Mouse (Mus musculus) embryonic fibroblast, embryonic 13.5 days (primary cell): ENCODE measurements around the gene Ccdc36.

Experiments used
- CTCF ChIP-seq: IDR thresholded peaks from 2 replicates; pipeline ENCODE4 v1.5.1; 2011; ENCODE audit warnings: mild to moderate bottlenecking, control low read depth, low read length, moderate library complexity, borderline replicate concordance; ENCODE audit not compliant: insufficient read depth
- POLR2A ChIP-seq: IDR thresholded peaks from 2 replicates; pipeline ENCODE4 v1.6.1; 2011; ENCODE audit warnings: low read depth, mild to moderate bottlenecking, control low read depth, low read length, moderate library complexity

DNA sequence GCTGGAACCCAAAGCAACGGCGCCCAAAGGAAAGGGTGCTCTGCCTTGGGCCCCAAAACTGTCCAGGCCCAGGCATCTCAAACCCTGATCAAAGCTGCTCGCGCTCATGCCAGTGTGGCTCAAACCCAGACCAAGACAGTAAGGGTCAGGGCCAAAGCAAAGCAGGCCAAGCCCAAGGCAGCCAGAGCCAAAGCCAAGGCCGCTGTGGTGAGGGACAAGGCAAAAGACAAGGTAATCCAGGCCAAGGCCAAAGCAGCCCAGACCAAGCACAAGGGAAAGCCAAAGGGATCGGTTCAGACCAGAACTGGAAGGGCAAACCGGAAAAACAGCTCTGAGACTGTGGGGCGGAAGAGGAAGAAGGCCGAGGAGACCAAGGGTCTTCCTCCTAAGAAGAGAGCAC is 35.4 kb upstream of the Ccdc36 start:
- no peak for TF ChIP-seq CTCF
- TF ChIP-seq POLR2A = no peak
